Mouse (Mus musculus) megakaryocyte, embryonic 14.5 days (primary cell): ENCODE results near the gene Gpr19.

Source experiments
- FLI1 ChIP-seq: IDR thresholded peaks from 2 replicates; pipeline ENCODE4 v1.6.1; 2012; ENCODE audit warnings: low read length, inconsistent platforms, mixed read lengths
- GATA1 ChIP-seq: IDR thresholded peaks from 3 replicates; pipeline ENCODE4 v1.6.1; 2012; ENCODE audit warnings: mixed read lengths, low read length, inconsistent platforms, borderline replicate concordance

- TF ChIP-seq GATA1 (no peak), FLI1 (no peak)
Observed at GRCm38 (mm10) chr6:134905811-134906210, 7.4 kb upstream of the Gpr19 start.
